Mouse (Mus musculus): ENCODE data around the gene Pid1. TPM values are rescaled to one million over a fixed set of nuclear protein-coding genes. Genes with fewer than 3 reads are reported as not detected.

The Pid1 gene
- polyA plus RNA-seq, 1 experiment from 2014 or later, result 93.9 TPM

GRCm38 (mm10) chr1:84366553-84366952, 2.6 kb upstream of the Pid1 start:
- Histone ChIP-seq H3K27ac (replicated peaks; ENCODE audit: low read depth, low read length) (no peak overlapping the region), H3K4me2 (ENCODE audit: low read length) (no peak overlapping the region), H3K9ac (replicated peaks; ENCODE audit: low read length) (no peak overlapping the region), H3K36me3 (ENCODE audit: control insufficient read depth, insufficient read depth, low read length) (no peaks in the 10 kb centered on the region), H3K4me1 (ENCODE audit: control insufficient read depth, insufficient read depth, low read length) (no peaks in the 10 kb centered on the region), H3K9me3 (ENCODE audit: control insufficient read depth, low read length) (no peaks in the 10 kb centered on the region), H3K27me3 (ENCODE audit: control insufficient read depth, insufficient read depth, low read length) (no peaks in the 10 kb centered on the region), H3K4me3 (replicated peaks; ENCODE audit: low read depth, low read length) (no peak overlapping the region)
- DNase-seq, result no peak
- WGBS, result 80% methylated on average over 3 of the region's 3 CpGs
- ATAC-seq (ENCODE audit: low FRiP score, low TSS enrichment), result no peak

GRCm38 (mm10) chr1:84362709-84363617, 1.0 kb downstream of the Pid1 start:
- H3K9ac ChIP-seq (replicated peaks; ENCODE audit: low read length), result no peak overlapping the region
- H3K4me3 ChIP-seq (replicated peaks; ENCODE audit: low read depth, low read length), result no peak overlapping the region
- H3K27ac ChIP-seq (replicated peaks; ENCODE audit: low read depth, low read length), result no peak overlapping the region
- DNase-seq, result no peak
- WGBS, result 91% methylated on average over 7 of the region's 7 CpGs
- H3K4me2 ChIP-seq (ENCODE audit: low read length), result no peak overlapping the region
- no peaks in the 10 kb centered on the region for H3K9me3 ChIP-seq (ENCODE audit: control insufficient read depth, low read length)
- no peaks in the 10 kb centered on the region for H3K4me1 ChIP-seq (ENCODE audit: control insufficient read depth, insufficient read depth, low read length)
- H3K36me3 ChIP-seq (ENCODE audit: control insufficient read depth, insufficient read depth, low read length), result no peaks in the 10 kb centered on the region
- no peak for ATAC-seq (ENCODE audit: low FRiP score, low TSS enrichment)
- no peaks in the 10 kb centered on the region for H3K27me3 ChIP-seq (ENCODE audit: control insufficient read depth, insufficient read depth, low read length)

- no peaks in the 10 kb centered on the region for H3K4me1 ChIP-seq (ENCODE audit: control insufficient read depth, insufficient read depth, low read length)
- H3K27ac ChIP-seq (replicated peaks; ENCODE audit: low read depth, low read length), result no peak overlapping the region
- no peak overlapping the region for H3K4me3 ChIP-seq (replicated peaks; ENCODE audit: low read depth, low read length)
- no peaks in the 10 kb centered on the region for H3K27me3 ChIP-seq (ENCODE audit: control insufficient read depth, insufficient read depth, low read length)
- 95% methylated on average over 1 of the region's 1 CpGs for WGBS
- H3K36me3 ChIP-seq (ENCODE audit: control insufficient read depth, insufficient read depth, low read length), result no peaks in the 10 kb centered on the region
- H3K9me3 ChIP-seq (ENCODE audit: control insufficient read depth, low read length), result no peaks in the 10 kb centered on the region
- H3K4me2 ChIP-seq (ENCODE audit: low read length), result no peak overlapping the region
- ATAC-seq (ENCODE audit: low FRiP score, low TSS enrichment) (no peak), DNase-seq (no peak)
- H3K9ac ChIP-seq (replicated peaks; ENCODE audit: low read length), result no peak overlapping the region
These were observed 1.8 kb downstream of the Pid1 start for GRCm38 (mm10) chr1:84362209-84362608.

GRCm38 (mm10) chr1:84361389-84361788, 2.6 kb downstream of the Pid1 start:
- Histone ChIP-seq H3K4me3 (replicated peaks; ENCODE audit: low read depth, low read length) (no peak overlapping the region), H3K27ac (replicated peaks; ENCODE audit: low read depth, low read length) (no peak overlapping the region), H3K4me1 (ENCODE audit: control insufficient read depth, insufficient read depth, low read length) (no peaks in the 10 kb centered on the region), H3K27me3 (ENCODE audit: control insufficient read depth, insufficient read depth, low read length) (no peaks in the 10 kb centered on the region), H3K36me3 (ENCODE audit: control insufficient read depth, insufficient read depth, low read length) (no peaks in the 10 kb centered on the region), H3K9me3 (ENCODE audit: control insufficient read depth, low read length) (no peaks in the 10 kb centered on the region), H3K4me2 (ENCODE audit: low read length) (no peak overlapping the region), H3K9ac (replicated peaks; ENCODE audit: low read length) (no peak overlapping the region)
- WGBS, result 88% methylated on average over 3 of the region's 3 CpGs
- DNase-seq, result no peak
- ATAC-seq (ENCODE audit: low FRiP score, low TSS enrichment), result no peak

- Histone ChIP-seq H3K36me3 (ENCODE audit: control insufficient read depth, insufficient read depth, low read length) (no peaks in the 10 kb centered on the region), H3K9ac (replicated peaks; ENCODE audit: low read length) (no peak overlapping the region), H3K4me1 (ENCODE audit: control insufficient read depth, insufficient read depth, low read length) (no peaks in the 10 kb centered on the region), H3K4me3 (replicated peaks; ENCODE audit: low read depth, low read length) (no peak overlapping the region), H3K27ac (replicated peaks; ENCODE audit: low read depth, low read length) (no peak overlapping the region), H3K4me2 (ENCODE audit: low read length) (no peak overlapping the region), H3K27me3 (ENCODE audit: control insufficient read depth, insufficient read depth, low read length) (no peaks in the 10 kb centered on the region), H3K9me3 (ENCODE audit: control insufficient read depth, low read length) (no peaks in the 10 kb centered on the region)
- no peak for DNase-seq
- WGBS, result 85% methylated on average over 6 of the region's 6 CpGs
- no peak for ATAC-seq (ENCODE audit: low FRiP score, low TSS enrichment)
These were observed 4.1 kb downstream of the Pid1 start for GRCm38 (mm10) chr1:84359611-84360500.

- DNase-seq (no peak), ATAC-seq (ENCODE audit: low FRiP score, low TSS enrichment) (no peak)
- Histone ChIP-seq H3K9ac (replicated peaks; ENCODE audit: low read length) (no peak overlapping the region), H3K4me3 (replicated peaks; ENCODE audit: low read depth, low read length) (no peak overlapping the region), H3K36me3 (ENCODE audit: control insufficient read depth, insufficient read depth, low read length) (no peaks in the 10 kb centered on the region), H3K27ac (replicated peaks; ENCODE audit: low read depth, low read length) (no peak overlapping the region), H3K4me2 (ENCODE audit: low read length) (no peak overlapping the region), H3K9me3 (ENCODE audit: control insufficient read depth, low read length) (no peaks in the 10 kb centered on the region), H3K4me1 (ENCODE audit: control insufficient read depth, insufficient read depth, low read length) (no peaks in the 10 kb centered on the region), H3K27me3 (ENCODE audit: control insufficient read depth, insufficient read depth, low read length) (no peaks in the 10 kb centered on the region)
- 92% methylated on average over 5 of the region's 5 CpGs for WGBS
These were observed 6.8 kb downstream of the Pid1 start for GRCm38 (mm10) chr1:84357216-84357615.

- WGBS, result 93% methylated on average over 2 of the region's 2 CpGs
- ATAC-seq (ENCODE audit: low FRiP score, low TSS enrichment) (no peak), DNase-seq (no peak)
- Histone ChIP-seq H3K9me3 (ENCODE audit: control insufficient read depth, low read length) (no peaks in the 10 kb centered on the region), H3K4me1 (ENCODE audit: control insufficient read depth, insufficient read depth, low read length) (no peaks in the 10 kb centered on the region), H3K27ac (replicated peaks; ENCODE audit: low read depth, low read length) (no peak overlapping the region), H3K27me3 (ENCODE audit: control insufficient read depth, insufficient read depth, low read length) (no peaks in the 10 kb centered on the region), H3K4me2 (ENCODE audit: low read length) (no peak overlapping the region), H3K36me3 (ENCODE audit: control insufficient read depth, insufficient read depth, low read length) (no peaks in the 10 kb centered on the region), H3K4me3 (replicated peaks; ENCODE audit: low read depth, low read length) (no peak overlapping the region), H3K9ac (replicated peaks; ENCODE audit: low read length) (no peak overlapping the region)
These were observed 13.7 kb downstream of the Pid1 start for GRCm38 (mm10) chr1:84350262-84350661.

GRCm38 (mm10) chr1:84347796-84348476, 16.0 kb downstream of the Pid1 start:
- WGBS, result 85% methylated on average over 3 of the region's 3 CpGs
- no peaks in the 10 kb centered on the region for H3K4me1 ChIP-seq (ENCODE audit: control insufficient read depth, insufficient read depth, low read length)
- DNase-seq (no peak), ATAC-seq (ENCODE audit: low FRiP score, low TSS enrichment) (no peak)
- H3K27me3 ChIP-seq (ENCODE audit: control insufficient read depth, insufficient read depth, low read length), result no peaks in the 10 kb centered on the region
- no peak overlapping the region for H3K27ac ChIP-seq (replicated peaks; ENCODE audit: low read depth, low read length)
- H3K4me3 ChIP-seq (replicated peaks; ENCODE audit: low read depth, low read length), result no peak overlapping the region
- H3K9ac ChIP-seq (replicated peaks; ENCODE audit: low read length), result no peak overlapping the region
- no peaks in the 10 kb centered on the region for H3K36me3 ChIP-seq (ENCODE audit: control insufficient read depth, insufficient read depth, low read length)
- H3K4me2 ChIP-seq (ENCODE audit: low read length), result no peak overlapping the region
- H3K9me3 ChIP-seq (ENCODE audit: control insufficient read depth, low read length), result no peaks in the 10 kb centered on the region

All from midbrain, embryonic 14.5 days (tissue).